Mouse (Mus musculus): ENCODE results near the gene Gm36176.

Gm36176 gene

DNA sequence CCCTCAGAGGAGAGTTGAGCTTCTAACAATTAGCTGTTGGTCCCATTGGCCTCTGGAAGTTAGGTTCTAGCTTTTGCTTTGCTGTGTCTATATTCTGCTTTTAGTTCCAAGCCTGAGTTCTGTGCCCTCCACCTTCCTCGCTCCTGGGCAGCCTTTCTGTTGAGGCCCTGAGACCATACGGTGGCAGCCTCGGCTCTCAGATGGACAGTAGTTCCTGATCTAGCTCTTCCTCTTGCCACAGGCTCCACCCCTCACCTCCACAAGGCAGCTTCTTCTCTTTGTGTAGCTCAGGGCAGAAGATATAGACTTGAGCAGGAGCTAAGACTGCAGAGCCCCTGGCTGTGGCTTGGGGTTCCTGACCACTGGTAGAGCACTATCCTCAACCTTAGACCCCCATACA lies 33.7 kb downstream of the Gm36176 start:
- DNase-seq (ENCODE audit: low read depth, low spot score): no peak

DNA sequence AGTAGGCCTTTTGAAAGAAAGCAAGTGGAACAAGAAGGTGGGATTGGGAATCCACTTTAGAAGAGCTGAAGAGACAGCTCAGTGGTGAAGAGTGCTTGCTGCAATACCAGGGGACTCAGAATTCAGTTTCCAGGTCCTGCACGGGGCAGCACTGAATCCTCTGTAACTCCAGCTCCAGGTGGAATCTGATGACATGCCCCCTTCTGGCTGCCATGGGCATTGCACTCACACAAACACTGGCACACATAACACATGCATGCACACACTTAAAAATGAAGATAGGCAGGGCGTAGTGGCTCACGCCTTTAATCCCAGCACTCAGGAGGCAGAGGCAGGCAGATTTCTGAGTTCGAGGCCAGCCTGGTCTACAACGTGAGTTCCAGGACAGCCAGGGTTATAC lies 36.0 kb downstream of the Gm36176 start:
- DNase-seq (ENCODE audit: low read depth, low spot score): no peak

DNA sequence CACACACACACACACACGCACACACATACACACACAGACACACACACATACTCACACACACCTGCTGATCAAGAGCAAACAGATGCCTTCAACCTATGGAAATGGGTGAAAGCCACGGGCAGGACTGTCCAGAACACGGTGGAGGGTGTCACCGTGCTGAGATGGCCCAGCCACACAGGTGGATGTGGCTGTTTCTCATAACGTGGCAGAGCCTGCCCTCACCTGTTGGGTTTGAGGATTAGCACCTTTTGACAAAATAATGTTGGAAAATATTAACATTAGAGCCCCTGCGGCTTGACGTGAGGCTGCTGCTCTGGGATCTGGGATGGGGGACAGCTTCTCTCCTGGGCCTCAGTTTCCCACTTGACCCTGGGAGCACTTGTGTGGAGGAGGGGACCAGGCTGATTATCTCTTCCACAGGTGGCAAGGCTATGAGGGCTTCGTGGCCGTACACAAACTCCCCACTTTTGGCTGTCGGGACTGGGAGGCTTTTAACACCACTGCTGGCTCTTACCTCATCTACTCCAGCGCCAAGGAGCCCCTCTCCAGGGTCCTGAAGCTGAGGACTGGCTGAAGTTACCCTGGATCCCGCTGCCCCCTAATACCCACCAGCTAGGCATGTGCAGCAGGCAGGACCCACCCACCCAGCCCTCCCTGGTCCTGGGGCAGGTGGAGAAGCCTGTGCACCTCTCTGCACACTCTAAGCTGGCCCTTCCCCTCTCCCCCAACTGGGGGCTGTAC lies 39.6 kb downstream of the Gm36176 start:
- DNase-seq (ENCODE audit: low read depth, low spot score): no peak

DNA sequence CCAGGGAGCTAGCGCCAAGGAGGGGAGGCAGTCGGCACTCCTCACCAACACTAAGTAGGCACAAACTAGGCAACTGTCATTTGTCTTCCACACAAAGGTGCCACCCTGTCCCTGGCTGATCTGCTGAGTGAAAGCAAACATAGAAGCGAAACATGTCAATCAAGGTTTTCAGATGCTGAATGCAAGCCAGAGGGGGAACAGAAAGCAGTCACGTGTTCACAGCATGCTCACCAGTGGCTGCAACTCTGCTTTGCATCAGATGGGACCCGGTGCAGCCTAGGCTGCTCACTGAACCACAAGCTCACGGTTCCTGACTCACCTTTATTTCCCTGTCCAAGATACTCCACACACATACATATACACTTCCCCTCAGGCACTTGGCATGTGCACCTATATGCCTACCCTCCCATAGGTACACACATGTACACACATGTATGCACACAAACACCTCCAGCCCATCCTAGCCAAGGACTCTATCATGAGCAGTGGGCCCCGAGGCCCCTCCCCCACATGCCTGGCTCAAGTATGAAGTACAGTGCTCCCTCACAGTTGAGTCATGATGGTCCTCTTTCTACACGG lies 44.5 kb downstream of the Gm36176 start:
- DNase-seq (ENCODE audit: low read depth, low spot score): no peak

DNA sequence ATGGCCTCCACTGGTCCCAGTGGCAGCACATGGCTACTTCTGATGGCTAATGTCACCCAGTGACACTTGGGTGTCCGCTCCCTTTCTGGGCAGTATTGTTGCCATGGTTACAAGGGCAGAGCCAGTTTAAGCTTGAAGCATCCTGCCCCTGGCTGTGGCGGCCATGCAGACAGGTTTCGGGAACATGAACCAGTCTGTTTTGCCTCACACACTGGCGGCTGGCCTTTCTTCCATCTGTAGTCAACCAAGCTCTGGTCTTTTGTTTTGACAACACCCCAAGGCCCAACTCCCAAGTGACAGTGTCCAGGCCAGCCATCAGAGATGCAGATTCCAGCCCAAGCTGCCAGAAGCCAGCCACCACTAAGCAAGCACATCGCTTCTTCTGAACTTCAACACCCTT lies 49.0 kb downstream of the Gm36176 start:
- no peak for DNase-seq (ENCODE audit: low read depth, low spot score)
